Mouse (Mus musculus): ENCODE data around the gene Tbk1.

DNA sequence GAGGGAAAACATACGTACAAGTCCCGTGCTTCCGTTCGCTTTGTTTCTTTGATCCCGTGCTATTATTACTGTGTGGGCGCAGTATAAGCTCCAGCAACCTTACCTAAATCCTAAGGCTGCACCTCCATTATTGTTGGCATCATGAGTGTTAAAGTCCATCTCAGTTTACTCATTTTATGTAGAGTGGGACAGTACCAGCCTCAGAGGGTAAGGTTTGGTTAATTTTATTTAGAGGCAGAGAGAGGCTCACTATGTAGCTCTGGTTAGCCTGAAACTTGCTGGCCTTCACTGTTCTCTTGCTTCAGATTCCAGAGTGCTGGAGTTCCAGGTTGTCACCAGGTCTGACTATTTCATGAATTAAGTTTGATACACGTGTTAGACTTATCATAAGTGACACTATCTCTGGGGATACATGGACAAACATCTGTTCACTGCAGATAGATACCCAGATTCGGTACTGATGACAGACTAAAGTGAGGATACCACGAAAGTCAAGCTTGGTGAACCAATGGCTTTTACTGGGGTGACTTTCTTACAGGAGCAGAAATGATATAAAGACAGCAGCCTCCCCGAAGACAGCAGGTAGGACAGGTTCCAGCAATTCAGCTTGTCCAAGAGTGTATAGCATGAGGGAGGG, 40.7 kb upstream of the Tbk1 start:
- TF ChIP-seq CTCF (IDR thresholded peaks at IDR 0.05), result no peak
- no peak for TF ChIP-seq EP300 (IDR thresholded peaks at IDR 0.05; ENCODE audit: insufficient read depth, low read depth, low read length)

Data from heart, adult 2 months (tissue).